Mouse (Mus musculus) limb, embryonic 14.5 days (tissue): Measurements from ENCODE around the gene Sspo. TPM values are rescaled to one million over a fixed set of nuclear protein-coding genes. Genes with fewer than 3 reads are reported as not detected.

Experiments used
- ATAC-seq: fragments of 200-750 bp; cut with Nextera tagmentation; 2 replicates; pipeline ENCODE4 v1.8.0; 2017; ENCODE audit warnings: low read depth, moderate number of reproducible peaks, moderate TSS enrichment; ENCODE audit not compliant: low FRiP score
- DNase-seq: peaks from one replicate; pipeline ENCODE4 v3.0.0-alpha.2; 2015; ENCODE audit warnings: low spot score
- H3K27ac ChIP-seq: fragments of 300-500 bp; sonication (generic); replicated peaks from 2 replicates; pipeline ENCODE4 v1.5.1; 2014; ENCODE audit warnings: low read depth, mild to moderate bottlenecking, low read length, moderate library complexity, mixed read lengths
- H3K27me3 ChIP-seq: fragments of 300-500 bp; sonication (generic); 2 replicates; pipeline ENCODE4 v1.6.1; 2014; ENCODE audit warnings: low read length, mixed read lengths; ENCODE audit not compliant: control insufficient read depth, insufficient read depth
- H3K36me3 ChIP-seq: fragments of 300-500 bp; sonication (generic); 2 replicates; pipeline ENCODE4 v1.6.1; 2014; ENCODE audit warnings: mild to moderate bottlenecking, low read length, moderate library complexity, mixed read lengths; ENCODE audit not compliant: control insufficient read depth, insufficient read depth
- H3K4me1 ChIP-seq: fragments of 300-500 bp; sonication (generic); 2 replicates; pipeline ENCODE4 v1.6.1; 2014; ENCODE audit warnings: antibody characterized with exemption, low read length, mixed read lengths; ENCODE audit not compliant: control insufficient read depth, insufficient read depth
- H3K4me2 ChIP-seq: fragments of 300-500 bp; sonication (generic); replicated peaks from 2 replicates; pipeline ENCODE4 v1.6.1; 2014; ENCODE audit warnings: low read depth, mild to moderate bottlenecking, low read length, moderate library complexity; ENCODE audit not compliant: severe bottlenecking
- H3K4me3 ChIP-seq: fragments of 300-500 bp; sonication (generic); replicated peaks from 2 replicates; pipeline ENCODE4 v1.5.1; 2014; ENCODE audit warnings: low read length
- H3K9ac ChIP-seq: fragments of 300-500 bp; sonication (generic); 2 replicates; pipeline ENCODE4 v1.6.1; 2014; ENCODE audit warnings: mild to moderate bottlenecking, low read depth, low read length, moderate library complexity; ENCODE audit not compliant: severe bottlenecking
- H3K9me3 ChIP-seq: fragments of 300-500 bp; sonication (generic); 2 replicates; pipeline ENCODE4 v1.6.1; 2016; ENCODE audit warnings: low read length; ENCODE audit not compliant: control insufficient read depth
- POLR2A ChIP-seq: fragments of 200-500 bp; IDR thresholded peaks from 2 replicates; pipeline ENCODE4 v1.8.0; 2012; ENCODE audit warnings: inconsistent platforms, mild to moderate bottlenecking, moderate library complexity, borderline replicate concordance; ENCODE audit not compliant: insufficient read depth, insufficient read length; ENCODE audit errors: extremely low read depth
- WGBS: fragments of 180-500 bp; shearing (Covaris S2); extraction: QIAGEN DNeasy Blood & Tissue Kit; methylation state at CpG from one replicate; pipeline ENCODE4 v1.1.7; 2014; 5-methylcytosine and 5-hydroxymethylcytosine counted together
- polyA plus RNA-seq, 2 experiments: library from polyadenylated mRNA; depleted of rRNA in 1 of 2; stranded (reverse) in 1 of 2; unstranded in 1 of 2; fragments of >200 nt; fragmentation: Nextera tagmentation in 1 of 2; extraction: Ambion mirVana in 1 of 2; gene quantifications; 2 replicates each; pipeline versions ENCODE4 v1.2.1 to v1.2.3; 2012 to 2014

Gene Sspo
- polyA plus RNA-seq, 2 experiments: 0.07 to 1.2 TPM

- ATAC-seq: no peak
- Histone ChIP-seq H3K4me2 (no peak overlapping the region), H3K36me3 (peaks cover 8% of the 10 kb centered on the region), H3K9ac (no peak overlapping the region), H3K27me3 (no peaks in the 10 kb centered on the region), H3K9me3 (no peaks in the 10 kb centered on the region), H3K4me3 (no peak overlapping the region), H3K4me1 (peaks cover 19% of the 10 kb centered on the region), H3K27ac (no peak overlapping the region)
- 64% methylated on average over 3 of the region's 3 CpGs for WGBS
- no peak for DNase-seq
- no peak for TF ChIP-seq POLR2A
Measured at GRCm38 (mm10) chr6:48446896-48447295, 1.1 kb upstream of the Sspo start.

GRCm38 (mm10) chr6:48448527-48448926 is 498 bp downstream of the Sspo start:
- peaks cover 11% of the 10 kb centered on the region for H3K4me1 ChIP-seq
- H3K27ac ChIP-seq: no peak overlapping the region
- ATAC-seq (no peak), DNase-seq (no peak)
- no peaks in the 10 kb centered on the region for H3K9me3 ChIP-seq
- no peak overlapping the region for H3K4me2 ChIP-seq
- no peaks in the 10 kb centered on the region for H3K36me3 ChIP-seq
- TF ChIP-seq POLR2A: no peak
- H3K27me3 ChIP-seq: no peaks in the 10 kb centered on the region
- 67% methylated on average over 7 of the region's 7 CpGs for WGBS
- no peak overlapping the region for H3K4me3 ChIP-seq
- H3K9ac ChIP-seq: no peak overlapping the region

GRCm38 (mm10) chr6:48452151-48452550 is 4.1 kb downstream of the Sspo start:
- no peaks in the 10 kb centered on the region for H3K4me1 ChIP-seq
- no peak overlapping the region for H3K4me3 ChIP-seq
- DNase-seq (no peak), ATAC-seq (no peak)
- no peak overlapping the region for H3K27ac ChIP-seq
- H3K9me3 ChIP-seq: no peaks in the 10 kb centered on the region
- no peak for TF ChIP-seq POLR2A
- 67% methylated on average over 1 of the region's 1 CpGs for WGBS
- no peaks in the 10 kb centered on the region for H3K36me3 ChIP-seq
- no peak overlapping the region for H3K9ac ChIP-seq
- no peak overlapping the region for H3K4me2 ChIP-seq
- H3K27me3 ChIP-seq: no peaks in the 10 kb centered on the region

- TF ChIP-seq POLR2A: no peak
- no peak for DNase-seq
- ATAC-seq: no peak
- 72% methylated on average over 3 of the region's 3 CpGs for WGBS
- Histone ChIP-seq H3K9ac (no peak overlapping the region), H3K27me3 (no peaks in the 10 kb centered on the region), H3K9me3 (no peaks in the 10 kb centered on the region), H3K4me1 (no peaks in the 10 kb centered on the region), H3K4me3 (no peak overlapping the region), H3K27ac (no peak overlapping the region), H3K4me2 (no peak overlapping the region), H3K36me3 (no peaks in the 10 kb centered on the region)
Measured at GRCm38 (mm10) chr6:48452771-48453170, 4.7 kb downstream of the Sspo start.

GRCm38 (mm10) chr6:48464966-48465679 is 17.1 kb downstream of the Sspo start:
- Histone ChIP-seq H3K27ac (no peak overlapping the region), H3K9ac (no peak overlapping the region), H3K36me3 (no peaks in the 10 kb centered on the region), H3K4me3 (no peak overlapping the region), H3K4me2 (no peak overlapping the region), H3K4me1 (no peaks in the 10 kb centered on the region), H3K27me3 (no peaks in the 10 kb centered on the region), H3K9me3 (no peaks in the 10 kb centered on the region)
- no peak for TF ChIP-seq POLR2A
- DNase-seq (no peak), ATAC-seq (no peak)
- 89% methylated on average over 12 of the region's 13 CpGs for WGBS
